Mouse (Mus musculus): ENCODE measurements around the gene Nccrp1. TPM values are rescaled to one million over a fixed set of nuclear protein-coding genes. Genes with fewer than 3 reads are reported as not detected.

Nccrp1 gene
- not detected for total RNA-seq (2018; cell fraction: chromatin; rRNA removed)
- total RNA-seq (2018; cell fraction: cytosol; rRNA removed) = under 1 TPM in 1 of 26 experiments, not detected in 25; 0.09 TPM
- not detected for total RNA-seq (2018; cell fraction: nucleus; rRNA removed)
- polyA plus RNA-seq (2018) = not detected in 3 replicates

DNA sequence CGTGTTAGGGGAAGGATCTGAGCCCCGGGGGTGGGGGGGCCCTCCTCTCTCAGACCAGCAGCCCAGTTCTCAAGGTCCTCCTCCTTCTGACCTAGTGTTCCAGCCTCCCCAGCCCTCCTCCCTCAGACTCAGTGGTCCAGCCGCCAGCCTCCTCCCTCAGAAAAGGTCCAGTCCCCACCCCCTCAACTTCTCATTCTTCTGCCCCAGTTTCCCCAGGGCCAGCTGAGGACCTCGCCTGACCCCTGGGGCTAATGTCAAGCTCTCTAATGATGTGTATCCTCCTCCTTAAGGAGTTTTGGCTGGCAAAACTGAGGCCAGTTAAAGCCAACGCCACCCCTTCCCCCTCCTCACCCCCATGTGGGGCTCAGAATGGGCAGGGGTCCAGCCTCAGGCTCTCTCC is at the start of gene Nccrp1:
Gene Nccrp1 (minus strand): TSS at position 101 of the 400 bp plus-strand sequence.
- Histone ChIP-seq H3K27ac (no peak within 1 kb of the TSS), H3K79me2 (ENCODE audit: inconsistent target) (no peaks in the 10 kb centered on the region), H3K4me3 (ENCODE audit: inconsistent target) (no peak within 1 kb of the TSS), H3K36me3 (ENCODE audit: inconsistent target) (no peaks in the 10 kb centered on the region)
- WGBS (ENCODE audit: missing documents) = 13% methylated on average over 5 of the region's 5 CpGs

DNA sequence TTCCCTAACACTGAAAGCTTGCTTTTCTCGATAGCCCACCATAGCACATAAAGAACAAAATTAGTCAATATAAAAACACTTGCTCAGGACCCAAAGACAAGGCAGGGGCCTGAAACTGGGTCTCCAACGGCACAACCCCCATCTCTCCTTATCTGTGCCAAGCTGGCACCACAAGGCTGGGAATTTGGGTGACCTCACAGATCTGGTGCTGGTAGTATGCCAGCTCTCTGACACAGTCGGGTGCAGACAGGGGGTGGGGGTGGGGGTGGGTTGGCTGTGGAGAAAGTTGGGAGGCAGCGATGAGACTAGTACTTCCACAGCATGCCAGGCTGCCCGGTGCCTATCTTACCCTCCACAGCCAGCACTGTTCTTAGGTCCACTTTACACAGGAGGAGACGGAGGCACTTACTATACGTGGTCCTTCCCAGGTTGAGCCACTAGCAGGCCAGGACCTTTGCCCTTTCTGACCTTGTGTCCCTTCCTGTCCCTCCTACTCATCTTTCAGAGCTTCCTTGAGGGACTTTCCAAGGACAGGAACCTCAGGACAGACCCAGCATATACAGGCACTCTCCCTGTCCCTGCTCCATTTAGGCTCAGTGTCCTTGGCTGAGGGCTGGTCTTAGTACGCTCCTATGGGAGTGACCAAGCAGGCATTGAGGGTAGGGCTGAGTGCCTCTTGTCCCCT is 48.8 kb upstream of the Nccrp1 start:
- WGBS (ENCODE audit: missing documents) = 87% methylated on average over 8 of the region's 8 CpGs
- peaks cover 69% of the 10 kb centered on the region for H3K79me2 ChIP-seq (ENCODE audit: inconsistent target)
- no peak overlapping the region for H3K27ac ChIP-seq
- no peaks in the 10 kb centered on the region for H3K36me3 ChIP-seq (ENCODE audit: inconsistent target)
- no peak overlapping the region for H3K4me3 ChIP-seq (ENCODE audit: inconsistent target)

DNA sequence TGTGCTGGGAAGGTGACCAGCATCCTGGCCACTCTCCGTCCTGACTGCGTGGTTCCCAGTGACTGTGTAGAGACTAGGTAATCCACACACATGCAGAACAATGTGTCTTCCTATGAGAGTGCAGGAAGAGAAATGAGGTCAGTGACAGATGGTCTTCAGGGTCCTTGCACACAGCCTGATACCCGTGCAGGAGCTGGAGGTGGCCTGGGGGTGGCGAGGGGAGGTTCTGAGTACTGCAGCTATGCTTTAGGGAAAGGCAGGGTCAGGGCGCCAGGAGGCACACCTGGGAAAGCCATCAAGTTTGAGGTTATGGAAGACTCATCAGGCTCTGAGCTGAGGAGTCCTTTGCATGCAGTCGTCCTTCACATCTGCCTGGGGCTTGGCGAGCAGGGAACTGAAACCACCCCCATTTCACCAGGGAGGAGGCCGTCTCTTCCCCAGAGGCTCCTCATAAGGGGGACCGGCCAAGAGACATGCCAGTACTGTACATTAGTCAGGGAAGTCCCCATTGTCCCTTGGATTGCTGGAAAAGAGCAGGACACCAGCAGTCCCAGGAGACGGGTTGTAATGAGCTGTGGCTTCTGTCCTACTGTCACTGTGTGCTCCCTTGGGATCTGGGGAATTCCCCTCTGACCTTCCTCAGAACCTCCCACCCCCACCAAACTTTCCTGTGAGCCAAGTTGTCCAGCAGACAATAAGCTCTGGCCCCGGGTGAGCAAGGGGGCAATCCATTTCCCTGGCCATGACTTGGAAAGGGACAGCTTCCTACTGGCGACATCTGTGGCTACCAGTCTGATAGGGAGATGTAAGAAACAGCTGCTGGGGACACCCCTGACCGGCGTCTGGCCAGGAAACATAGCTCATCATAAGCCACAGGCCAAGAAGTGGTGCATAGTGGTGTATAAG is 46.4 kb upstream of the Nccrp1 start:
- H3K4me3 ChIP-seq (ENCODE audit: inconsistent target) = no peak overlapping the region
- H3K27ac ChIP-seq = no peak overlapping the region
- peaks cover 93% of the 10 kb centered on the region for H3K79me2 ChIP-seq (ENCODE audit: inconsistent target)
- WGBS (ENCODE audit: missing documents) = 53% methylated on average over 14 of the region's 14 CpGs
- no peaks in the 10 kb centered on the region for H3K36me3 ChIP-seq (ENCODE audit: inconsistent target)

DNA sequence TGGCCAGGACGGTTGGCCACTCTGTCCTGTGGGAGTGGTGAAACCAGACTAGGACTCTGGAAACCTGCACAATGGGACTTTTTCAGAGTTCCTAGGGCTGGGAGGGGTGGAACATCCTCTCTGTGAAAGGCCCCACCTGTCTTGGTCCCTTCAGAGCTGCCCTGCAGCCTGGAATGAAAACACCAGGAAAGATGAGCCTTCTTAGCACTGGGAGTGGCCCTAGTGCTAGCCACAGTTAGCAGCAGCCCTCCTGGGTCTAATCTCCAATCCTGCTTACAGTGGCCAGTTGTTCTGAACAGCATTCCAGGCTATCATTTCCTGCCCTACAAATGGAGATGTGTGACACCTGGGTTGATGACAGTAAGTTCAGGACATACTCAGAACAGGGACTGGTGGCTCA is 44.8 kb upstream of the Nccrp1 start:
- H3K79me2 ChIP-seq (ENCODE audit: inconsistent target) = peaks cover 100% of the 10 kb centered on the region
- no peaks in the 10 kb centered on the region for H3K36me3 ChIP-seq (ENCODE audit: inconsistent target)
- H3K4me3 ChIP-seq (ENCODE audit: inconsistent target) = no peak overlapping the region
- no peak overlapping the region for H3K27ac ChIP-seq
- 100% methylated on average over 1 of the region's 1 CpGs for WGBS (ENCODE audit: missing documents)

DNA sequence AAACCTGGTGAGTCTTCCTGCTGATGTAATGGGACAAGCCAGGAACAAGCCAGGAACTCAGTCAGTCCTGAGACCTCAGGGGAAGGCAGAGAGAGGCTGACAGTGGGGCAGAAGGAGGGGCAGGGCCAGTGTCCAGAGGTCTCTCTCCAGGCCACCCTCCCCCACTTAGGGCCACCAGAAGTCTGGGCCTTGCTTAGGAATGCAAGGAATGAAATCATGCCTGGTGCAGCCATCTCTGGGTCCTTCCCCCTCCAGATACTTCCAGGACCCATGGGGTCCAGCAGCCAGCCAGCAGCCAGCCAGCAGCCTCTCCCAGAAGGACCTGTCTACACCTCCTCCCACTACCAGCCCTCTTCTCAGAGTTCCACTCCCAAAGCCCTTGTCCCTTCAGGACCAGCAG is 40.6 kb upstream of the Nccrp1 start:
- no peaks in the 10 kb centered on the region for H3K36me3 ChIP-seq (ENCODE audit: inconsistent target)
- H3K27ac ChIP-seq = no peak overlapping the region
- peaks cover 79% of the 10 kb centered on the region for H3K79me2 ChIP-seq (ENCODE audit: inconsistent target)
- H3K4me3 ChIP-seq (ENCODE audit: inconsistent target) = no peak overlapping the region

DNA sequence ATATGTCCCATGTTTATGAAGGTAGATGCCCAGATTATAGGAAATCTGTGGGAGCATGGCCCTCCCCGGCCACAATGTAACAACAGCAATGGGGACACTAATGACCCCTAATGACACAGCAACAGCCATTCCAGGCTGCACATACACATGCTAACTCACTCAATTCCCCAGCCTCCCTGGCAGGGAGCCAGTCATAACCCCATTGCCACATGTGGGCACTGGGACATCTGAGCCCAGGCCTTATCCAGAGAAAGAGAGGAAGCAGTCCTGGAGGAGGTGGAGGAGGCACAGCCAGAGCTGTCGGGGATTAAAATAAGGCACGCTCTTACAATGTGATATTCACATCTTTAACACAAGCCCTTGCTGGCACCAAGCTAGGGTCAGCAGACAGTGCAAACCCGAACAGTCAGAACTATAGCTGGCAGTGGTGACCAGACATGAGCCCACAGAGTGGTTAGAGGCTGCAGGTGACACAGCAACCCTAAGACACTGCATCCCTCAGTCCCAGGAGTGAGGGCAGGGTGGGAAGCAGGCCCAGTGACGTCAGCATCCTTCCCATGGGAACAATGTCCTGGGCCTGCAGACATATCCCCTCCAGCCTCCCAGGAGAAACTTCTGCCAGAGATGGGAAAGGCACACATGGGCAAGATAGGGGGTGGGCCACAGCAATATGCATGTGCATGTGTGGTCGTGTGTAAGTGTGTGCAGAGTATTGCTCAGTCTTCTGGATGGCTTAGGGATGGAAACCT is 39.8 kb upstream of the Nccrp1 start:
- Histone ChIP-seq H3K27ac (no peak overlapping the region), H3K36me3 (ENCODE audit: inconsistent target) (no peaks in the 10 kb centered on the region), H3K4me3 (ENCODE audit: inconsistent target) (no peak overlapping the region), H3K79me2 (ENCODE audit: inconsistent target) (peaks cover 79% of the 10 kb centered on the region)
- WGBS (ENCODE audit: missing documents) = 85% methylated on average over 6 of the region's 6 CpGs

DNA sequence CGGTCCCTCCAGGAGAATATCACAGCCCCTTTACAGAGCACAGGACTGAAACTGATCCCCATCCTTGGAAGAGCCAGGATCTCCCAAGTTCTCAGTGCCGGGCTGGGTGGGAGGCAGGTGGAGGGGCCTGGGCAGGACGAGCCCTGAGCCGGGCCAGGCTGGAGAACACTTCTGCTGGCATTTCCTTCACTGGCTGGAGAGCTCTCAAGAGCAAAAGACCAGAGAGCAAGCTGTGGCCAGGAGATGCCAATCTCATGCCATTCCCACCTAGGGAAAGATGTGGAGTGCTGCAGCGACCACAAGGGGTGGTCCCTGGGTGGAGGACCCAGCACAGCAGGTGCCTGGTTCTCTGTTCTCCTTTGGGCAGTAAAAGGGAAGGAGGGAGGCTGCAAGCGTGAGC is 37.9 kb upstream of the Nccrp1 start:
- Histone ChIP-seq H3K79me2 (ENCODE audit: inconsistent target) (peaks cover 78% of the 10 kb centered on the region), H3K27ac (no peak overlapping the region), H3K4me3 (ENCODE audit: inconsistent target) (no peak overlapping the region), H3K36me3 (ENCODE audit: inconsistent target) (no peaks in the 10 kb centered on the region)
- WGBS (ENCODE audit: missing documents) = 84% methylated on average over 6 of the region's 6 CpGs

DNA sequence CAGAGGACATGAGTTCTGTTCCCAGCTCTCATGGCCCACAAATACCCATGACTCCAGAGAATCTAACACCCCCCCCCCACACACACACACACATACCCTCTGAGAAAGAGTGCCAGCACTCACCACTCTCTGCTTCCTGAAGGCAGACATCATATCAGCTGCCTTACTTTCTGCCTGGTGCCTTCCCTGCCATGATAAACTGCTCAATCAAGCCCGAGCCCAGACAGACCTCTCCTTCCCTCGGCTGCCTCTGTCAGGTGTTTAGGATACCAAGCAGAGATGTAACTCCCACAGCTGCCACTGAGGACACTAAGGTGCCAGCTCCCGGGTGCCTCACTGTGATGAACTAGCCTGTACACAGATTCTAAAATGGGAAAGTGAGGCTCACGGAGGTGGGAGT is 37.4 kb upstream of the Nccrp1 start:
- H3K36me3 ChIP-seq (ENCODE audit: inconsistent target) = no peaks in the 10 kb centered on the region
- 88% methylated on average over 4 of the region's 4 CpGs for WGBS (ENCODE audit: missing documents)
- no peak overlapping the region for H3K27ac ChIP-seq
- H3K79me2 ChIP-seq (ENCODE audit: inconsistent target) = peaks cover 78% of the 10 kb centered on the region
- H3K4me3 ChIP-seq (ENCODE audit: inconsistent target) = no peak overlapping the region

DNA sequence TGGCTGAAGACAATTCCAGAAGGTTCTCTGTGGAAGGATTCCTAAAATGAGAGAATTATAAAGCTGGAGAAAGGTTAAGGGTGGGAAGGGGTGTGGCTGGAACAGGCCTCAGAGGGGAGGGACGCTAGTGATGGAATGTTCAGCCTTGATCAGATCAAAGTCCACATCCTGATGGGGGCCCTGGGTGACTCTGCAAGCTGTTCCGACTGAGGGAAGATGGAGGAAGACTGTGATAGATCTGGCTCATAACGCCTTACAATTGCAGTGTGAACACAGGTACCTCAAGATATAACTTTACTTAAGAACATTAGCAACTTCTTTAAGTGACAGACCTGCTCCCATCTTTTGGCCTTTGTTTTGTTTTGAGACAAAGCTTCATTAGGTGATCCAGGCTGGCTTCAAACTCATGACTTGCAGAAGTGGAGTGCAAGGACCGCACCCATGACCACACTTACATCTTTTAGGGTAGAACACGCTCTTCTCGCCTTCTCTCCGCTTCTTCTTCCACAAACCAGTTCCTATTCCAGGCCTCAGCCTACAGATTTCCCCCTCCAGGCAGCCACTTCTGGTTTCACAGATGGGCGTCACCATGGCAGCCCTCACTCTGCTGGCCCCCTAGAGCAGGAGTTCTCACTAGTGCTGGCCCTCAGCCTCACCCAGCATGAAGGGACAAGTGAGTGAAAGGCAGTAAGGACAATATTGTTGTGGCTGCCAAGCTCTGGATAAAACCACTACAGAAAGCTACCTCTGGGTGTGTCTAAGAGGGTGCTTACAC is 36.7 kb upstream of the Nccrp1 start:
- Histone ChIP-seq H3K4me3 (ENCODE audit: inconsistent target) (no peak overlapping the region), H3K27ac (no peak overlapping the region), H3K79me2 (ENCODE audit: inconsistent target) (peaks cover 78% of the 10 kb centered on the region; the same call in 1 of the 2 replicates), H3K36me3 (ENCODE audit: inconsistent target) (no peaks in the 10 kb centered on the region)
- 43% methylated on average over 7 of the region's 8 CpGs for WGBS (ENCODE audit: missing documents)

DNA sequence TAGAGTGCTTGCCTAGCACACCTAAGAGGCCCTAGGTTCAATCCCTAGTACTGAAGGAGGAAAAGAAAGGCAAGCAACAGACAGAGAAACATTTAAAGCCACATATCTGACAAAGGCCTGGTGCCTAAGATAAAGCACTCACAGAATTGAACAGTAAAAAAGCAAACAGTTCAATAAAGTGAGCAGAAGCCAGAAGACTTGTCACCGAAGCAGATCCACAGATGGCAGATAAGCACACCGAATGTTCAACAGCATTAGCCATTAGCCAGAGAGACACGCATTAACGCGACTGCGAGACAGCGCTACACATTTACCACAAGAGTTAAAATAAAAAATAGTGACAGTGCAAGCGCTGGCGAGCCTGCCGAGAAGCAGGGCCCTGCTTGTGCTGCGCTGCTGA is 35.8 kb upstream of the Nccrp1 start:
- Histone ChIP-seq H3K79me2 (ENCODE audit: inconsistent target) (peaks cover 78% of the 10 kb centered on the region; the same call in 1 of the 2 replicates), H3K27ac (no peak overlapping the region), H3K36me3 (ENCODE audit: inconsistent target) (no peaks in the 10 kb centered on the region), H3K4me3 (ENCODE audit: inconsistent target) (no peak overlapping the region)
- 93% methylated on average over 11 of the region's 11 CpGs for WGBS (ENCODE audit: missing documents)

DNA sequence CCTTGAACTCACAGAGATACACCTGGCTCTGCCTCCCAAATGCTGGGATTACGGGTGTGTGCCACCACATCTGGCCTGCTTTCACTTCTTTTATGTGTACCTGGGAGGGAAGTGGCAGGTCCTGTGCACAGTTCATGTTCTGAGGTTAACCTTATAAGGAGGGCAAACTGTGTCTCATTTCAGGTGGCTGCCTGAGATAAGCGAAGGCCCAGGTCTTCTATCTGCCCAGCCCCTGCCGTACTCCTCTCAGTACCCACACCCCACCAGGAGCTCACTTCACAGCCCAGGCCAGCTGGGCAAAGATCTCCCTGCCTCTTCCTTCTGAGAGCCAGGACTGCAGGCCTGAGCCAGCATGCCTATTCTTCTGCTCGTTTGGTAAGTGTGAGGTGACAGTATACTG is 34.7 kb upstream of the Nccrp1 start:
- Histone ChIP-seq H3K36me3 (ENCODE audit: inconsistent target) (no peaks in the 10 kb centered on the region), H3K27ac (no peak overlapping the region), H3K4me3 (ENCODE audit: inconsistent target) (no peak overlapping the region), H3K79me2 (ENCODE audit: inconsistent target) (peaks cover 78% of the 10 kb centered on the region; the same call in 1 of the 2 replicates)
- 84% methylated on average over 4 of the region's 4 CpGs for WGBS (ENCODE audit: missing documents)

DNA sequence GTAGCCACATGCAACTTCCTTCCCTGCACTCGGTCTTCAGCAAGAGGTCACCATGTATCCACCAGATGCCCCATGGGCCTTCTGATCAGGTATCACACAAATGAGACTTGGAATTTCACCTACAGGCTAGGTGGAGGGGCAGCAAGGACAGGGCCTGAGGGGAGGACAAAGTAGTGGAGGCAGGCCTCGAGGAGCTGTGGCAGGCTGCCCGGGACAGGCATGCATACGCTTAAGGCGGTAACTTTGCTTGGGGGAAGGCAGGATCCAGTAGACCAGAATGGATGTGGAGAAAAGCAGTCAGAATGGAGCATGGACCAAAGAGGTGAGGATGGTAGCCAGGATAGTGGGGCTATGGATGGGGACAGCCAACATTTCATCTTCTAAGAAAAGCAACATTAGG is 32.8 kb upstream of the Nccrp1 start:
- 68% methylated on average over 5 of the region's 5 CpGs for WGBS (ENCODE audit: missing documents)
- Histone ChIP-seq H3K36me3 (ENCODE audit: inconsistent target) (no peaks in the 10 kb centered on the region), H3K4me3 (ENCODE audit: inconsistent target) (no peak overlapping the region)

DNA sequence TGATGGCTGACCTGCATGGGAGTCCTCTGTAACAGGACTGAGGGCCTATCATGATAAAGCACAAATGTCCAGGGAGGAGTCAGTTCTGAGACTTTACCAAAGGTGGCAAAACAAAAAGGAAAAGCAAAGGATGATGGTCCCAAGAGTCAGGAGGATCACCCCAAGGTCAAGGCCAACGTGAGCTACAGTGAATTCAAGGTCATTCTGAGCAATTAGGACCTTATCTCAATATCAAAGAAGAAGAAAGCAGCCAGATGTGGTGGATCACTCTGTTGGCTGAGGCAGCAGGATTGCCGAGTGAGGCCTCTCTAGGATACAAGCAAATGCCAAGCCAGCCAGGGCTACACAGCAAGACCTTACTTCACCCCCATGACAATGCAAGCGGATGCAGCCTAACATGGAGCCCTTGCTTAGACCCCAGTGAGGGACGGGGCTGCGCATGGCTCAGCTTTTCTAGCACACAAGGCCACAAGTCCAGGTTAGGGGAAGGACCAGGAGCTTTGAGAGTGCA is 31.5 kb upstream of the Nccrp1 start:
- Histone ChIP-seq H3K79me2 (ENCODE audit: inconsistent target) (peaks cover 94% of the 10 kb centered on the region; the same call in 1 of the 2 replicates), H3K36me3 (ENCODE audit: inconsistent target) (no peaks in the 10 kb centered on the region), H3K27ac (no peak overlapping the region), H3K4me3 (ENCODE audit: inconsistent target) (no peak overlapping the region)
- 95% methylated on average over 5 of the region's 5 CpGs for WGBS (ENCODE audit: missing documents)

More for the DNA sequence above, 32.8 kb upstream of the Nccrp1 start:
- H3K27ac ChIP-seq = no peak overlapping the region
- H3K79me2 ChIP-seq (ENCODE audit: inconsistent target) = peaks cover 81% of the 10 kb centered on the region; the same call in 1 of the 2 replicates

Measured in macrophage (primary cell).